Mouse (Mus musculus) kidney, embryonic 14.5 days (tissue): ENCODE measurements around the gene Plcd1. TPM values are rescaled to one million over a fixed set of nuclear protein-coding genes. Genes with fewer than 3 reads are reported as not detected.

Source experiments
- ATAC-seq: fragments of 200-750 bp; cut with Nextera tagmentation; 2 replicates; pipeline ENCODE4 v1.8.0; 2017; ENCODE audit warnings: moderate number of reproducible peaks, mild to moderate bottlenecking, moderate TSS enrichment, moderate library complexity; ENCODE audit not compliant: low FRiP score, low TSS enrichment
- H3K27ac ChIP-seq: fragments of 300-500 bp; sonication (generic); 2 replicates; pipeline ENCODE4 v1.5.1; 2014; ENCODE audit warnings: low read depth, mild to moderate bottlenecking, low read length, moderate library complexity, mixed read lengths
- H3K27me3 ChIP-seq: fragments of 300-500 bp; sonication (generic); 2 replicates; pipeline ENCODE4 v1.6.1; 2014; ENCODE audit warnings: mild to moderate bottlenecking, low read length; ENCODE audit not compliant: control insufficient read depth, insufficient read depth
- H3K36me3 ChIP-seq: fragments of 300-500 bp; sonication (generic); 2 replicates; pipeline ENCODE4 v1.6.1; 2014; ENCODE audit warnings: low read length, mixed read lengths; ENCODE audit not compliant: control insufficient read depth, insufficient read depth
- H3K4me1 ChIP-seq: fragments of 300-500 bp; sonication (generic); 2 replicates; pipeline ENCODE4 v1.6.1; 2014; ENCODE audit warnings: low read length, mixed read lengths; ENCODE audit not compliant: control insufficient read depth, insufficient read depth
- H3K4me2 ChIP-seq: fragments of 300-500 bp; sonication (generic); replicated peaks from 2 replicates; pipeline ENCODE4 v1.6.1; 2014; ENCODE audit warnings: low read depth, mild to moderate bottlenecking, low read length
- H3K4me3 ChIP-seq: fragments of 300-500 bp; sonication (generic); 2 replicates; pipeline ENCODE4 v1.5.1; 2014; ENCODE audit warnings: mild to moderate bottlenecking, low read length
- H3K9ac ChIP-seq: fragments of 300-500 bp; sonication (generic); 2 replicates; pipeline ENCODE4 v1.6.1; 2014; ENCODE audit warnings: low read depth, mild to moderate bottlenecking, low read length, moderate library complexity
- H3K9me3 ChIP-seq: fragments of 300-500 bp; sonication (generic); 2 replicates; pipeline ENCODE4 v1.6.1; 2016; ENCODE audit warnings: low read length; ENCODE audit not compliant: control insufficient read depth
- WGBS: fragments of 180-500 bp; shearing (Covaris S2); extraction: QIAGEN DNeasy Blood & Tissue Kit; methylation state at CpG from one replicate; pipeline ENCODE4 v1.1.7; 2014; 5-methylcytosine and 5-hydroxymethylcytosine counted together
- microRNA-seq: library from miRNA; unstranded; fragments of <30 nt; microRNA quantifications from one replicate; pipeline ENCODE4, GENCODE M21; 2016
- polyA plus RNA-seq: library from polyadenylated mRNA; unstranded; fragments of >200 nt; fragmentation: Nextera tagmentation; extraction: Ambion mirVana; gene quantifications from 2 replicates; pipeline ENCODE4 v1.2.1, GENCODE M21; 2014

The Plcd1 gene
- polyA plus RNA-seq, 1 experiment from 2014 or later, result 18.7 TPM

GRCm38 (mm10) chr9:119025263-119025662 is 68.0 kb downstream of the Plcd1 start:
- no peak overlapping the region for H3K4me2 ChIP-seq
- 23% methylated on average over 6 of the region's 6 CpGs for WGBS
- no peaks in the 10 kb centered on the region for H3K9me3 ChIP-seq
- peaks cover 31% of the 10 kb centered on the region for H3K4me1 ChIP-seq
- no peak overlapping the region for H3K9ac ChIP-seq
- peak; percentile 44; the same call in 1 of the 2 replicates for ATAC-seq
- H3K27ac ChIP-seq, result peak overlapping the region; percentile 88
- H3K36me3 ChIP-seq, result peaks cover 7% of the 10 kb centered on the region; the same call in 1 of the 2 replicates
- no peaks in the 10 kb centered on the region for H3K27me3 ChIP-seq
- H3K4me3 ChIP-seq, result no peak overlapping the region

- Histone ChIP-seq H3K27me3 (no peaks in the 10 kb centered on the region), H3K4me3 (no peak overlapping the region), H3K4me2 (no peak overlapping the region), H3K9me3 (no peaks in the 10 kb centered on the region), H3K36me3 (peaks cover 32% of the 10 kb centered on the region; the same call in 1 of the 2 replicates), H3K4me1 (peaks cover 31% of the 10 kb centered on the region), H3K9ac (no peak overlapping the region), H3K27ac (no peak overlapping the region)
- 58% methylated on average over 7 of the region's 7 CpGs for WGBS
- no peak for ATAC-seq
Measured at GRCm38 (mm10) chr9:119021731-119022130, 71.6 kb downstream of the Plcd1 start.

Small RNA genes within 50 kb of the gene (microRNA-seq; reads per million reads assigned to microRNA genes)
- gene Mir26a-1, result 21.0 reads per million, percentile 34 among the genes with 10 or more reads in this experiment

Other genes with a start within 250 kb of the Plcd1 start
- gene Ctdspl, start 167.0 kb downstream of the Plcd1 start, polyA plus RNA-seq, result 25.3 and 31.2 TPM in 2 replicates
- gene Vill, start 40.7 kb downstream of the Plcd1 start, polyA plus RNA-seq, result 26.6 and 40.4 TPM in 2 replicates
- gene Dlec1, start 9.0 kb upstream of the Plcd1 start, polyA plus RNA-seq, result 2.4 and 3.2 TPM in 2 replicates
- gene Acaa1b, start 63.6 kb upstream of the Plcd1 start, polyA plus RNA-seq, result 8.1 and 13.5 TPM in 2 replicates
- not detected in 2 replicates for gene Gm47289, start 65.7 kb upstream of the Plcd1 start, polyA plus RNA-seq
- 0.44 and 0.93 TPM in 2 replicates for gene Slc22a13, start 115.6 kb upstream of the Plcd1 start, polyA plus RNA-seq
- 11.9 and 18.9 TPM in 2 replicates for gene Oxsr1, start 228.9 kb upstream of the Plcd1 start, polyA plus RNA-seq
- 74.5 and 87.7 TPM in 2 replicates for gene Acaa1a, start 246.2 kb upstream of the Plcd1 start, polyA plus RNA-seq
- gene Myd88, start 247.9 kb upstream of the Plcd1 start, polyA plus RNA-seq, result 17.5 and 21.3 TPM in 2 replicates